Mouse (Mus musculus): ENCODE results near the gene Cdh12. TPM values are rescaled to one million over a fixed set of nuclear protein-coding genes. Genes with fewer than 3 reads are reported as not detected.

Cdh12 gene
- polyA plus RNA-seq, 1 experiment: not detected

DNA sequence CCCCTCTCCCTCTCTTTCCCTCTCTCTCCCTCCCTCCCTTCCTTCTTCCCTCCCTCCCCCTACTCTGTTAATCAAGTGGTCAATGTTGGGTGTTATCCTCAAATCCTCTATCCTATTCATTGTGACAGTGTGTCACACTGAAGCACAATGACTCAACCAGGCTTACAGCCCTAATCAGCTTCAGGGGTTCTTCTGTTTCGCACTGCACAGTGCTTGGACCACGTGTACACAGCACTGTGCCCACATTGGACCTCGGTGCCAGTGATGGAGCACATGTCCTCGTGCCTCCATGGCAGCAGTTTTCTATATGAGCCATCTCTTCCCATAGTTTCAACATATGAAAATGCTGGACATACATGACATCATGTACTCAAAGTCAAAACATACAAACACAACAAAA lies 1155.4 kb downstream of the Cdh12 start:
- no peak for TF ChIP-seq GATA1 (IDR thresholded peaks at IDR 0.05; ENCODE audit: borderline replicate concordance, low read length)
- H3K4me1 ChIP-seq: no peaks in the 10 kb centered on the region
- H3K36me3 ChIP-seq (replicated peaks; ENCODE audit: low read length): no peaks in the 10 kb centered on the region
- no peaks in the 10 kb centered on the region for H3K9me3 ChIP-seq
- no peaks in the 10 kb centered on the region for H3K27me3 ChIP-seq (replicated peaks)
- no peak overlapping the region for H3K4me3 ChIP-seq (replicated peaks)

Other genes with a start within 250 kb of the Cdh12 start
- not detected in 2 replicates for gene Acot10, start 217.5 kb downstream of the Cdh12 start, polyA plus RNA-seq (2012; ENCODE audit: insufficient read depth, low replicate concordance)